In genomic region chr16:44720518-44720917, GRCm38 (mm10) we compare ENCODE assay signal across 12 mouse cellular contexts. TPM values are rescaled to one million over a fixed set of nuclear protein-coding genes. Genes with fewer than 3 reads are reported as not detected.
DNase-seq lines count a peak whose midpoint lies in the region; ATAC-seq lines count a peak whose summit lies in the region.
"Had no signal": no experiment of that assay in that cellular context is flagged by ENCODE, and none has a peak within 500 bp of the region (broad histone marks: within the 10 kb centered on the region; RNA-seq: fewer than 3 reads in every experiment).

No protein-coding gene starts in this region.

- peaks cover 10% of the 10 kb centered on the region for H3K4me1 ChIP-seq in hindbrain, embryonic 14.5 days (replicated peaks; ENCODE audit: control insufficient read depth, insufficient read depth, low read length)
- peaks cover 8% of the 10 kb centered on the region for H3K4me1 ChIP-seq in hindbrain, embryonic 16.5 days (ENCODE audit: control insufficient read depth, insufficient read depth, low read depth, low read length)

- ATAC-seq in hindbrain, embryonic 14.5 days (ENCODE audit: low FRiP score), result no peak
- ATAC-seq in hindbrain, embryonic 16.5 days, result no peak
- ATAC-seq: forebrain, embryonic 16.5 days had no signal

- no peaks in the 10 kb centered on the region for H3K9me3 ChIP-seq in hindbrain, embryonic 14.5 days (ENCODE audit: control insufficient read depth, low read length)
- H3K9me3 ChIP-seq in hindbrain, embryonic 16.5 days (ENCODE audit: control insufficient read depth, low read length), result no peaks in the 10 kb centered on the region
- H3K9me3 ChIP-seq: megakaryocyte, embryonic 14.5 days had no signal

- H3K27ac ChIP-seq in hindbrain, embryonic 14.5 days, result no peak overlapping the region
- H3K27ac ChIP-seq in hindbrain, embryonic 16.5 days (ENCODE audit: low read depth, low read length), result no peak overlapping the region

- 76% methylated on average over 3 of the region's 3 CpGs for WGBS in hindbrain, embryonic 14.5 days
- 72% methylated on average over 3 of the region's 3 CpGs for WGBS in hindbrain, embryonic 16.5 days

- H3K36me3 ChIP-seq in hindbrain, embryonic 14.5 days (replicated peaks; ENCODE audit: control insufficient read depth, insufficient read depth), result peaks cover 7% of the 10 kb centered on the region; the same call in 1 of the 2 replicates
- no peaks in the 10 kb centered on the region for H3K36me3 ChIP-seq in hindbrain, embryonic 16.5 days (ENCODE audit: control insufficient read depth, insufficient read depth, low read length)
- H3K36me3 ChIP-seq in splenic B cell, adult 2 months (ENCODE audit: control insufficient read depth, insufficient read depth, low read length, poor library complexity, severe bottlenecking), result no peaks in the 10 kb centered on the region; the same call in 1 of the 2 replicates

- no peaks in the 10 kb centered on the region for H3K27me3 ChIP-seq in hindbrain, embryonic 14.5 days (ENCODE audit: control insufficient read depth, insufficient read depth, low read length)
- H3K27me3 ChIP-seq in hindbrain, embryonic 16.5 days (replicated peaks; ENCODE audit: control insufficient read depth, insufficient read depth, low read length), result no peaks in the 10 kb centered on the region
- H3K27me3 ChIP-seq in splenic B cell, adult 2 months (ENCODE audit: control insufficient read depth, insufficient read depth, low read length, poor library complexity, severe bottlenecking), result no peaks in the 10 kb centered on the region
- H3K27me3 ChIP-seq: megakaryocyte, embryonic 14.5 days had no signal

- no peak overlapping the region for H3K4me2 ChIP-seq in hindbrain, embryonic 14.5 days (replicated peaks)
- no peak overlapping the region for H3K4me2 ChIP-seq in hindbrain, embryonic 16.5 days (ENCODE audit: low read length)

- peak; percentile 63 for DNase-seq in hindbrain, embryonic 14.5 days (ENCODE audit: low spot score)
- DNase-seq in thymus, postnatal 0 days (ENCODE audit: low spot score), result peak; percentile 30
- DNase-seq in thymus, postnatal 4 days, result no peak
- peak; percentile 76 for DNase-seq in ZHBTc4 (ENCODE audit: low read depth, low spot score)
- DNase-seq in splenic B cell, adult 2 months (ENCODE audit: low read depth, low spot score), result peak; percentile 32
- DNase-seq in spleen, postnatal 4 days (ENCODE audit: low spot score in 2 of 2), result no peak
- DNase-seq in gastrocnemius, postnatal 25 days, result no peak
- DNase-seq: cerebellum, postnatal 36 days; kidney, postnatal 14 days had no signal

- no peak overlapping the region for H3K9ac ChIP-seq in hindbrain, embryonic 14.5 days
- H3K9ac ChIP-seq in hindbrain, embryonic 16.5 days (ENCODE audit: low read depth, low read length), result no peak overlapping the region

- H3K4me3 ChIP-seq in hindbrain, embryonic 14.5 days (replicated peaks; ENCODE audit: low read length), result no peak overlapping the region
- no peak overlapping the region for H3K4me3 ChIP-seq in hindbrain, embryonic 16.5 days (ENCODE audit: low read length)
- H3K4me3 ChIP-seq: megakaryocyte, embryonic 14.5 days had no signal

RNA-seq across cellular contexts. Expression of gene Nepro, which starts 3.6 kb away (rescaled TPM):
- polyA plus RNA-seq in hindbrain, embryonic 14.5 days (2014; fragmentation: Nextera tagmentation; extraction: Ambion mirVana), result 4.4 and 5.4 TPM in 2 replicates
- polyA plus RNA-seq in hindbrain, embryonic 16.5 days (2015; fragmentation: Nextera tagmentation; extraction: Ambion mirVana), result 3.2 and 4.7 TPM in 2 replicates
- 4.8 and 5.8 TPM in 2 replicates for polyA plus RNA-seq in thymus, postnatal 0 days (2015; fragmentation: Nextera tagmentation; extraction: Ambion mirVana)
- 1 to 10 TPM; 3.2 to 4.3 TPM for total RNA-seq in gastrocnemius, postnatal 25 days (2021)

RNA-seq across cellular contexts. Expression of gene Gtpbp8, which starts 25.6 kb away (rescaled TPM):
- 41.5 and 43.8 TPM in 2 replicates for polyA plus RNA-seq in hindbrain, embryonic 14.5 days (2014; fragmentation: Nextera tagmentation; extraction: Ambion mirVana)
- polyA plus RNA-seq in hindbrain, embryonic 16.5 days (2015; fragmentation: Nextera tagmentation; extraction: Ambion mirVana), result 35.4 and 36.2 TPM in 2 replicates
- 26.8 and 28.0 TPM in 2 replicates for polyA plus RNA-seq in thymus, postnatal 0 days (2015; fragmentation: Nextera tagmentation; extraction: Ambion mirVana)
- 10 to 100 TPM in 1 of 2 experiments, 1 to 10 TPM in 1; 9.7 to 10.9 TPM for total RNA-seq in gastrocnemius, postnatal 25 days (2021)

RNA-seq across cellular contexts. Expression of gene Cd200r1, which starts 45.0 kb away (rescaled TPM):
- polyA plus RNA-seq in hindbrain, embryonic 14.5 days (2014; fragmentation: Nextera tagmentation; extraction: Ambion mirVana), result 0.50 and 0.91 TPM in 2 replicates
- 0.31 and 0.96 TPM in 2 replicates for polyA plus RNA-seq in hindbrain, embryonic 16.5 days (2015; fragmentation: Nextera tagmentation; extraction: Ambion mirVana)
- polyA plus RNA-seq in thymus, postnatal 0 days (2015; fragmentation: Nextera tagmentation; extraction: Ambion mirVana), result 1.8 and 2.7 TPM in 2 replicates
- under 1 TPM in 1 of 2 experiments, not detected in 1; 0.11 TPM for total RNA-seq in gastrocnemius, postnatal 25 days (2021)

Comparison
In these comparisons a context has a peak if more than half of its experiments do, and no peak if none do; other contexts are left out.
1. DNase-seq: peak in hindbrain, embryonic 14.5 days (single experiment), thymus, postnatal 0 days (single experiment), ZHBTc4 (single experiment) and splenic B cell, adult 2 months (single experiment); none in thymus, postnatal 4 days (single experiment), spleen, postnatal 4 days (0 of 2) and gastrocnemius, postnatal 25 days (single experiment).